Mouse (Mus musculus): ENCODE results near the gene 7530416G11Rik. TPM values are rescaled to one million over a fixed set of nuclear protein-coding genes. Genes with fewer than 3 reads are reported as not detected.

7530416G11Rik gene
- total and polyA plus RNA-seq, 3 experiments = not detected

DNA sequence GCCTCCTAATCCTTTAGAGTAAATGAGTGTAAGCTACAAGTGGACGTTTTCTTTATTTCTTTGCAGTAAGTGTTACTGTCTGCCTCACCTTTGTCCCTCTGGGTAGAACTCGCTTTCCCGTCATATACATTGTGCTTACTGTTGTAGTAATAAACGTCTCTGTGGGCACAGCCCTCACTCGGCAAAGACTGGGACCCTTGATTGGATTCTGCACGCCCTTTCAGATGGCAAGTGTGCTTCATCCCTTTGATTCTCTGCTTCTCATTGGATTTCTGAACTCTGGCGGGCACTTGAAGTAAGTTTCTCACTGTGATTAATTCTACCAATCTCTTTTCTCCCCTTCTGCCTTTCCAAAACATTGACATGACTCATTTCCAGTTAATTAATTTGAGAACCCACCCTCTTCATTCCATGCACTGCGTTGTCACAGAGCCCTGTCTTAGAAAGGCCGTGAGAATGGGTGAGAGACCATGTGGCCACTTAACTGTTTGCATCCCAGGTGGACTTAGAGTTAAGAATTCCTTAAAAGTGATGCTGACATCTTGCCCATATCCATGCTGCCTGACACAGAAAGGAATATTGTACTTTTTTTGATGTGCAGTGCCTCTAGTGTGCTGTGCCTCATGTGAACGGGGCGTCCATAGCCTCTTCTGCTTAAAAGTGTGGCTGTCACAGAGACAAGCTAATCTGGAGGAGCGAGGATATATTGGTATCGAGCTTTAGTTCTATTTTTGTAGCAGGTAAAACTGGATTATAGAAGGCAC is 39.8 kb downstream of the 7530416G11Rik start:
- DNase-seq (ENCODE audit: low spot score) (no peak), ATAC-seq (ENCODE audit: extremely low read depth, insufficient number of reproducible peaks, low FRiP score, poor library complexity, severe bottlenecking) (no peak)
- H3K4me1 ChIP-seq (ENCODE audit: insufficient read depth, low read depth, low read length) = no peaks in the 10 kb centered on the region
- no peaks in the 10 kb centered on the region for H3K9me3 ChIP-seq (replicated peaks)
- no peaks in the 10 kb centered on the region for H3K27me3 ChIP-seq (ENCODE audit: insufficient read depth, low read length)
- H3K36me3 ChIP-seq (replicated peaks) = peaks cover 87% of the 10 kb centered on the region
- TF ChIP-seq GATA1 (IDR thresholded peaks at IDR 0.05; ENCODE audit: borderline replicate concordance, low read length) (no peak), POLR2AphosphoS5 (IDR thresholded peaks at IDR 0.05; ENCODE audit: insufficient replicate concordance, low read depth, low read length) (no peak), CTCF (IDR thresholded peaks at IDR 0.05; ENCODE audit: low read depth, low read length) (no peak), GATA2 (IDR thresholded peaks at IDR 0.05; ENCODE audit: borderline replicate concordance, low read depth, low read length) (no peak), TAL1 (conservative IDR thresholded peaks at IDR 0.05; ENCODE audit: low read depth, low read length) (no peak)
- H3K4me3 ChIP-seq (ENCODE audit: low read depth, low read length) = no peak overlapping the region

DNA sequence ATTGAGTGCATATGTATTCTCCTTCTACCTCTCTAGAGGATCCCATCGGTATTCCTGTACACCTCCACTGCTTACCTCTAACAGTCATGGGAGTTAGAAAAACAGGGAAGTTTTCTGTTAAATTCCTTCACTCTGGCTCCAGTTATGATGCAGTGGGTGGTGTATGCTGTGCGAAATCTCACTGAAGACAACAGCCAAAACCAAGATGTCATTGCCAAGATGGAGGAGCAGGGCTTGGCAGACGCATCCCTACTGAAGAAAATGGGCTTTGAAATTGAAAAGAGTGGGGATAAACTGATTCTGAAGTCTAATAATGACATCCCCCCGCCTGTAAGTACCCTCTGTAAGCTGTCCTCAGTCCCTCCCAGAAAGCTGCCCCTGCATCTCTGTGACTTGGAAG is 40.9 kb downstream of the 7530416G11Rik start:
- peaks cover 90% of the 10 kb centered on the region for H3K36me3 ChIP-seq (replicated peaks)
- no peaks in the 10 kb centered on the region for H3K27me3 ChIP-seq (ENCODE audit: insufficient read depth, low read length)
- no peak for DNase-seq (ENCODE audit: low spot score)
- H3K4me1 ChIP-seq (ENCODE audit: insufficient read depth, low read depth, low read length) = no peaks in the 10 kb centered on the region
- H3K4me3 ChIP-seq (ENCODE audit: low read depth, low read length) = no peak overlapping the region
- TF ChIP-seq POLR2AphosphoS5 (IDR thresholded peaks at IDR 0.05; ENCODE audit: insufficient replicate concordance, low read depth, low read length) = no peak
- no peak for TF ChIP-seq GATA1 (IDR thresholded peaks at IDR 0.05; ENCODE audit: borderline replicate concordance, low read length)
- no peak for TF ChIP-seq CTCF (IDR thresholded peaks at IDR 0.05; ENCODE audit: low read depth, low read length)
- no peak for TF ChIP-seq GATA2 (IDR thresholded peaks at IDR 0.05; ENCODE audit: borderline replicate concordance, low read depth, low read length)
- TF ChIP-seq TAL1 (conservative IDR thresholded peaks at IDR 0.05; ENCODE audit: low read depth, low read length) = no peak
- H3K9me3 ChIP-seq (replicated peaks) = no peaks in the 10 kb centered on the region
- ATAC-seq (ENCODE audit: extremely low read depth, insufficient number of reproducible peaks, low FRiP score, poor library complexity, severe bottlenecking) = no peak

DNA sequence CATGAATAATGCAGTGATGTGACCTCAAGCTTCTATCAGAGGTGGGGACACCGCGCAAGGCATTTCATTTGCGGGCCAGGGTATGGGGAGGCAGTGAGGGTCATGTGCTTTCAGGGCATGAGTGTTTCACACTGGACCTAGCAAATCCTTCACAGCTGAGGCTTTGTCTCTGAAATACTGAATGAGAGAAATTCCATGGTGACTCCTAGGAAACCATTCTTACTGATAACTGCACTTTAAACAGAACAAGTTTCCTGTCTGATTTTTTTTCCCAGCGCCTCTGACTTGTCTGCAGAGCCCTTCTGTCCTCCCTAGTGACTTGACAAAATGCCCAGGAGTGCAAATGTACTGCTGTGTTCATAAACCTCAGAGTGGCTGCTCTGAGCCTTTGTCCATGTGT is 41.5 kb downstream of the 7530416G11Rik start:
- H3K27me3 ChIP-seq (ENCODE audit: insufficient read depth, low read length) = no peaks in the 10 kb centered on the region
- ATAC-seq (ENCODE audit: extremely low read depth, insufficient number of reproducible peaks, low FRiP score, poor library complexity, severe bottlenecking) = no peak
- peaks cover 90% of the 10 kb centered on the region for H3K36me3 ChIP-seq (replicated peaks)
- H3K4me1 ChIP-seq (ENCODE audit: insufficient read depth, low read depth, low read length) = no peaks in the 10 kb centered on the region
- H3K9me3 ChIP-seq (replicated peaks) = no peaks in the 10 kb centered on the region
- H3K4me3 ChIP-seq (ENCODE audit: low read depth, low read length) = no peak overlapping the region
- DNase-seq (ENCODE audit: low spot score) = no peak
- TF ChIP-seq CTCF (IDR thresholded peaks at IDR 0.05; ENCODE audit: low read depth, low read length) (no peak), GATA2 (IDR thresholded peaks at IDR 0.05; ENCODE audit: borderline replicate concordance, low read depth, low read length) (no peak), GATA1 (IDR thresholded peaks at IDR 0.05; ENCODE audit: borderline replicate concordance, low read length) (no peak), TAL1 (conservative IDR thresholded peaks at IDR 0.05; ENCODE audit: low read depth, low read length) (no peak), POLR2AphosphoS5 (IDR thresholded peaks at IDR 0.05; ENCODE audit: insufficient replicate concordance, low read depth, low read length) (no peak)

DNA sequence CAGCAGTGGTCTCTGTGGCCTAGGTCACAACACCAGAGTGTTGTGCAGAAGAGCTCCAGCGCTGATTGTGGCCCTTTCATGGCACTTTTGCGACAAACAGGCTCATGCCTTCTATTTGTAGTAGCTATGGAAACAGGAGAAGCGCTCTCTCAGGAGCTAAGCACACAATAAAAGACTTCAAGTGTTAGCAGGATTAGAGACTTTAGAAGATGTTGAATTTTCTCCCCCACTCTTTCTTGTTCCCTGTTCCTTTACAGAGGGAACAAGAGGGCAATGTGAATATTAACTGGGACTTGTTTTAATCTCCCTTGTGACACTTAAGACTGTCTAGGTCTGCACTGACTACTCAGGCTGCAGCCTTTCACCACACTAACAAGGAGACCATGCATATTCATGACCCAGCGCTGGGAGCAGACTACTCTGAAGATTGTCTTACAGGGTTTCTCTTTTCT is 44.4 kb downstream of the 7530416G11Rik start:
- Histone ChIP-seq H3K27me3 (ENCODE audit: insufficient read depth, low read length) (no peaks in the 10 kb centered on the region), H3K9me3 (replicated peaks) (no peaks in the 10 kb centered on the region), H3K4me1 (ENCODE audit: insufficient read depth, low read depth, low read length) (no peaks in the 10 kb centered on the region), H3K4me3 (ENCODE audit: low read depth, low read length) (no peak overlapping the region), H3K36me3 (replicated peaks) (peaks cover 92% of the 10 kb centered on the region)
- DNase-seq (ENCODE audit: low spot score) = no peak
- no peak for TF ChIP-seq POLR2AphosphoS5 (IDR thresholded peaks at IDR 0.05; ENCODE audit: insufficient replicate concordance, low read depth, low read length)
- no peak for TF ChIP-seq CTCF (IDR thresholded peaks at IDR 0.05; ENCODE audit: low read depth, low read length)
- TF ChIP-seq GATA2 (IDR thresholded peaks at IDR 0.05; ENCODE audit: borderline replicate concordance, low read depth, low read length) = no peak
- no peak for TF ChIP-seq GATA1 (IDR thresholded peaks at IDR 0.05; ENCODE audit: borderline replicate concordance, low read length)
- no peak for TF ChIP-seq TAL1 (conservative IDR thresholded peaks at IDR 0.05; ENCODE audit: low read depth, low read length)
- no peak for ATAC-seq (ENCODE audit: extremely low read depth, insufficient number of reproducible peaks, low FRiP score, poor library complexity, severe bottlenecking)

DNA sequence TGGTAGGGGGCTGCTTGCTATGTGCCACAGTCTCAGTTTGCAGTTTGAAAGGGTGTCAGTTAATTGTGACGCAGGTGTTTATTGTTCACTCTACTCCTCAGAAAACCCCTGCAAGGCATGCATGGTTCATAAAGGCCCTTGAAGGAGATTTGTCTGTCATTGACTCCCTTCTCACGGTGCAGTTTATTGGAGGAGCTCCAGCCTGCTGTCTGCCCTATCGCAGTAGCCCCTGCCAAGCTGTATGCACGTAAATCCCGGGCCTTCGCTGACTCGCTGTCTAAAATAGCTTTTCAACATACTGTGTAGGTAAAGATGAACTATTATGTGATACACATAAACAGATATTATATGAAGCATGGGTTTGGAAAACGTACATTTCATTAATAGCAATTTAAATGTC is 45.2 kb downstream of the 7530416G11Rik start:
- no peak for TF ChIP-seq GATA2 (IDR thresholded peaks at IDR 0.05; ENCODE audit: borderline replicate concordance, low read depth, low read length)
- TF ChIP-seq POLR2AphosphoS5 (IDR thresholded peaks at IDR 0.05; ENCODE audit: insufficient replicate concordance, low read depth, low read length) = no peak
- TF ChIP-seq GATA1 (IDR thresholded peaks at IDR 0.05; ENCODE audit: borderline replicate concordance, low read length) = no peak
- no peak for TF ChIP-seq TAL1 (conservative IDR thresholded peaks at IDR 0.05; ENCODE audit: low read depth, low read length)
- TF ChIP-seq CTCF (IDR thresholded peaks at IDR 0.05; ENCODE audit: low read depth, low read length) = no peak
- no peaks in the 10 kb centered on the region for H3K27me3 ChIP-seq (ENCODE audit: insufficient read depth, low read length)
- H3K36me3 ChIP-seq (replicated peaks) = peaks cover 90% of the 10 kb centered on the region
- ATAC-seq (ENCODE audit: extremely low read depth, insufficient number of reproducible peaks, low FRiP score, poor library complexity, severe bottlenecking) (no peak), DNase-seq (ENCODE audit: low spot score) (no peak)
- no peaks in the 10 kb centered on the region for H3K4me1 ChIP-seq (ENCODE audit: insufficient read depth, low read depth, low read length)
- H3K4me3 ChIP-seq (ENCODE audit: low read depth, low read length) = no peak overlapping the region
- no peaks in the 10 kb centered on the region for H3K9me3 ChIP-seq (replicated peaks)

- ATAC-seq (ENCODE audit: extremely low read depth, insufficient number of reproducible peaks, low FRiP score, poor library complexity, severe bottlenecking) (no peak; the same call in 1 of the 2 replicates), DNase-seq (ENCODE audit: low spot score) (no peak)
- Histone ChIP-seq H3K36me3 (replicated peaks) (peaks cover 82% of the 10 kb centered on the region), H3K9me3 (replicated peaks) (no peaks in the 10 kb centered on the region), H3K27me3 (ENCODE audit: insufficient read depth, low read length) (no peaks in the 10 kb centered on the region), H3K4me1 (ENCODE audit: insufficient read depth, low read depth, low read length) (no peaks in the 10 kb centered on the region), H3K4me3 (ENCODE audit: low read depth, low read length) (no peak overlapping the region)
- no peak for TF ChIP-seq CTCF (IDR thresholded peaks at IDR 0.05; ENCODE audit: low read depth, low read length)
- TF ChIP-seq GATA2 (IDR thresholded peaks at IDR 0.05; ENCODE audit: borderline replicate concordance, low read depth, low read length) = no peak
- no peak for TF ChIP-seq TAL1 (conservative IDR thresholded peaks at IDR 0.05; ENCODE audit: low read depth, low read length)
- no peak for TF ChIP-seq POLR2AphosphoS5 (IDR thresholded peaks at IDR 0.05; ENCODE audit: insufficient replicate concordance, low read depth, low read length)
- TF ChIP-seq GATA1 (IDR thresholded peaks at IDR 0.05; ENCODE audit: borderline replicate concordance, low read length) = no peak
Observed at GRCm38 (mm10) chr15:85456891-85457290, 46.1 kb downstream of the 7530416G11Rik start.

Data from G1E (cell line).